Mouse (Mus musculus): ENCODE data around the gene Atg7. TPM values are rescaled to one million over a fixed set of nuclear protein-coding genes. Genes with fewer than 3 reads are reported as not detected.
A peak's percentile ranks its signal among the peaks of the same experiment; 100 is the strongest.

Atg7 gene
- total RNA-seq, 2 experiments from 2014 or later, result 28.9 to 29.1 TPM

DNA sequence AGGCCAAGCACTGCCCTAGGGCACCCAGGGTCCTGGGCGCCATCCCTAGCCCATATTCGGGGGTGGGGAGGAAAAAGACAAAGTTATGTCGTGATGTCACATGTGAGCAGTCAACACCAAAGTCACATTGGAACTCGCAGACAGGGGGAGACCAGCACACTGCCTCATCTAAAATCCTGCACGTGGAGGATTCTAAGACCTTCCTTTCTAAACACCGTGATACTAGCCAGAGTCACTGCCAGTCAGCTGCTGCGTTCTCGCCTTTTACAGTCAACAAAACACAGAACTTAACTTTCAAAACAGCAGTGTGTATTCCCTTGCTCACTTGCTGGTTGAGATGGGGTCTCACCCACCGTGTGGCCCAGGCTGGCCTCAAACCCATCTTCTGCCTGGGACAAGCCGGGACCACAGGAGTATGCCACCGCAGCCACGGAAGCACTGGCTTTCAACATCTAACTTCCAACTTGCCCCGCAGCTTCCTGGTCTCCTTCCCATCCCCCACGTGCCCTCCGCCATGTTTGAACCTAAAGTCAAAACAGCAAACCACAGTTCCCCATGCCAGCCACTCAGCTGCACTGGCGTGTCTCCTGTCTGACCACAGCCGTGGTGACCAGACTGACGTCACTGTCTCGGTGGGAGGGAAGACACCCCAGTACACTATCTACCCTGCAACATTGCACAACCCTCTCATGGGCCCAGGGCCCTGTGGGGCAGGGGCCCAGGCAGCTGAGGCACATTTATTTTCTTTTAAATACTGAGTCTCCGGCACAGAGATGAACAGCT lies 250.7 kb downstream of the Atg7 start:
- intact Hi-C loops (cut with DNase I), result no loop called here

GRCm38 (mm10) chr6:114894548-114895106 lies 251.7 kb downstream of the Atg7 start:
- H3K4me3 ChIP-seq, result no peak overlapping the region
- intact Hi-C loops (cut with DNase I), result no loop called here
- peak; percentile 35 for TF ChIP-seq CTCF (IDR thresholded peaks at IDR 0.05)
- peak overlapping the region; percentile 51 for H3K27ac ChIP-seq
- no peak for DNase-seq (ENCODE audit: extremely low spot score in 1 of 2, low spot score in 2 of 2)

More for the DNA sequence above, 250.7 kb downstream of the Atg7 start:
- Histone ChIP-seq H3K27ac (peak overlapping the region; percentile 51), H3K4me3 (no peak overlapping the region)
- no peak; the same call in 1 of the 2 replicates for TF ChIP-seq CTCF (IDR thresholded peaks at IDR 0.05)
- peak in 1 of 2 experiments; percentile 49 for DNase-seq (ENCODE audit: extremely low spot score in 1 of 2, low spot score in 2 of 2)

DNA sequence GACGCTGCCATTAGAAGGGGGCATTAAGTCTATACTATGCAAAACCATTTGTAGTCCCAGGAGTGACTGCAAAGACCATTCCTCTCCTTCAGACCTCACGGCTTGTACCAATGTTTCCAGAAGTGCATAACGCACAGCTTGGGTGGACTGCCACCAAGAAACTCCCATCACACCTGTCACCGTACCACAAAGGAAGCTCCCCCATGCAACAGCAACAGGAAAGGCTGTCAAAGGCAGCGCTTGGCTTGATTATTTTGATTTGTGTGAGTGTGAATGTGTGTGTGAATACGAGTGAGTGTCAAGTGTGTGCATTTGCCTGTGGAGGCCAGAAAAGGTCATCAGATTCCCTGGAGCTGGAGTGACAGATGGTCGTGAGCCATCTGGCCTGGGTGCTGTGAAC lies 252.3 kb downstream of the Atg7 start:
- Histone ChIP-seq H3K27ac (no peak overlapping the region), H3K4me3 (no peak overlapping the region)
- DNase-seq (ENCODE audit: extremely low spot score in 1 of 2, low spot score in 2 of 2), result no peak
- intact Hi-C loops (cut with DNase I), result no loop called here
- no peak for TF ChIP-seq CTCF (IDR thresholded peaks at IDR 0.05)

GRCm38 (mm10) chr6:114896281-114896680 lies 253.4 kb downstream of the Atg7 start:
- TF ChIP-seq CTCF (IDR thresholded peaks at IDR 0.05), result no peak
- no peak for DNase-seq (ENCODE audit: extremely low spot score in 1 of 2, low spot score in 2 of 2)

GRCm38 (mm10) chr6:114898949-114899348 lies 256.1 kb downstream of the Atg7 start:
- Histone ChIP-seq H3K4me3 (no peak overlapping the region), H3K27ac (no peak overlapping the region)
- TF ChIP-seq CTCF (IDR thresholded peaks at IDR 0.05), result no peak
- DNase-seq (ENCODE audit: extremely low spot score in 1 of 2, low spot score in 2 of 2), result no peak
- intact Hi-C loops (cut with DNase I), result no loop called here

More at GRCm38 (mm10) chr6:114896281-114896680, 253.4 kb downstream of the Atg7 start:
- intact Hi-C loops (cut with DNase I), result no loop called here
- no peak overlapping the region for H3K4me3 ChIP-seq
- H3K27ac ChIP-seq, result no peak overlapping the region

DNA sequence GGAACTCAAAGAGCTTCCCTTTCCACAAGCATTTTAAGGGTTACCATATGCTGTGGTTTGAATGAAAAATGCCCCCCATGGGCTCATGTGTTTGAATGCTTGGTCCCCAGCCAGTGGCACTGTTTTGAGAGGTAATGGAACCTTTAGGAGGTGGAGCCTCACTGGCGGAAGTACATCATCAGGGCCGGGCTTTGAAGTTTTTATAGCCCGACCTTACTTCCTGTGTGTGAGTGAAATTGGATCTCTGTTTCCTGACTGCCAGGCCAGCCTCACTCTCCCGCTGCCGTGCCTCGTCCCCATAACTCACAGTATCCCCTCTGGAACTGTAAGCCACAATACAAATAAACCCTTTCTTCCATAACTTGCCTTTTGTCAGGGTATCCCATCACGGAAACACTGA lies 256.8 kb downstream of the Atg7 start:
- no peak overlapping the region for H3K4me3 ChIP-seq
- intact Hi-C loops (cut with DNase I), result no loop called here
- no peak for DNase-seq (ENCODE audit: extremely low spot score in 1 of 2, low spot score in 2 of 2)
- no peak for TF ChIP-seq CTCF (IDR thresholded peaks at IDR 0.05)
- no peak overlapping the region for H3K27ac ChIP-seq

- Histone ChIP-seq H3K27ac (peak overlapping the region; percentile 4), H3K4me3 (no peak overlapping the region)
- intact Hi-C loops (cut with DNase I), result no loop called here
These were observed 257.3 kb downstream of the Atg7 start for GRCm38 (mm10) chr6:114900194-114900593.

DNA sequence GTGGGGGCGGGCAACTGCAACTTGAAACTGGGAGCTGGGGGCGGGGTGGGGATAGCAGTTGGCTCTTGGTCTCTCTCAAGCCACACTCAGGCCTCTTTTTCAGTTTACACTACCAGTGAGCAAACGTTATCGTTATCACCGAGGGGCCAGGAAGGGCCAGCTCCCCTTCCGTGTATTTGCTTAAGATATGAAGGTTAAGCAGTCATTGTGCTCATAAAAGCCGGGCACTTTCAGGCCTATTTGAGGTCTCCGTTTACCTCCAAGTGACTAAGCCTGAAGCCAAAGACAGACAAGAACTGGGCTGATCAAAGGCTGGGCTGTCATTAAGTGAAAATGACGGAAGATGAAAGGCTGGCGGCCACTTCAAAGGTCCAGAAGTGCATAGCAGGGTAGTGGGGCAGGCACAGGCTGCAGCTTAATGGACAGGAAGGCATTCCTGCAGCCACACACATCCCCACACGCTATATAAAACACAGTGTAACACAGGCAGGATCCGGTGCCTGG lies 258.5 kb downstream of the Atg7 start:
- Histone ChIP-seq H3K4me3 (no peak overlapping the region), H3K27ac (peak overlapping the region; percentile 4; the same call in 1 of the 2 replicates)
- intact Hi-C loops (cut with DNase I), result no loop called here
- no peak for TF ChIP-seq CTCF (IDR thresholded peaks at IDR 0.05)
- DNase-seq (ENCODE audit: extremely low spot score in 1 of 2, low spot score in 2 of 2), result no peak

More at GRCm38 (mm10) chr6:114900194-114900593, 257.3 kb downstream of the Atg7 start:
- DNase-seq (ENCODE audit: extremely low spot score in 1 of 2, low spot score in 2 of 2), result no peak
- no peak for TF ChIP-seq CTCF (IDR thresholded peaks at IDR 0.05)

GRCm38 (mm10) chr6:114901921-114902320 lies 259.0 kb downstream of the Atg7 start:
- no peak for DNase-seq (ENCODE audit: extremely low spot score in 1 of 2, low spot score in 2 of 2)
- Histone ChIP-seq H3K4me3 (no peak overlapping the region), H3K27ac (peak overlapping the region; percentile 4; the same call in 1 of the 2 replicates)
- intact Hi-C loops (cut with DNase I), result no loop called here
- TF ChIP-seq CTCF (IDR thresholded peaks at IDR 0.05), result no peak

DNA sequence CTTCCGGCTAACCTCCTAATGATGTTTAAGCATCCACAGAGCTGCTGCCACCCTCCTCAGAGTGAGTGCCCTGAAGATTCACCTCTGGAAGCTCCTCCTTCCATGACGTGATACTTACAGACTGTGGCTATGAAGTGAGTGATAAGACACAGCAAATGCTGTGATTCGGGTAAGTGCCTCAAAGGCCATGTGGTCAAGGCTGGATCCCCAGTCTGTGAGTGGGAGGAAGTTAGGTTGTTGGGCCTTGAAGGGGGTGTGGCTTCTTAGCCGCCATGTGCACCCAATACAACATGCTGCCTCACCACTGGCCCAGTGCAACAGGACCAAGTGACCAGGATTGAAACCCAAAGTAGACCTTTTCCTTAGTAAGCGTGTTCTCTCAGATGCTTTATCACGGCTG lies 261.3 kb downstream of the Atg7 start:
- H3K4me3 ChIP-seq, result no peak overlapping the region
- H3K27ac ChIP-seq, result no peak overlapping the region
- no peak for DNase-seq (ENCODE audit: extremely low spot score in 1 of 2, low spot score in 2 of 2)
- no peak for TF ChIP-seq CTCF (IDR thresholded peaks at IDR 0.05)
- intact Hi-C loops (cut with DNase I), result no loop called here

DNA sequence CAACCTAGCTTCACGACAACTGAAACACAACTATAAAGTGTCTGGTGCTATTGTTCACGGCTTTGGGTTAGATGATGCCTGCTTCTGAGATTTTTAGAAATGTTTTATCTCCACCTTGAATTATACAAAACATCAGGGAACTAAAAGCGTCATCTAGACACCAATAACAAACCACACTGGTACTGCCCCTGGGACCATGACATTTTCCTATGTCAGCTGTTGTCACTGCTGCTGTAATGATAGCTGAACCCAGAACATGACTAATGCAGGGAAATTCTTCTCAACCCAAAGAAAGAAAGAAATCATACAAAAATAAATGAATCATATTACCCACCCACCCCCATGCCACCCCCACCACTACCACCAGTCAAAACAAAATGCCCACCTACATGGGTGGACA lies 261.9 kb downstream of the Atg7 start:
- no peak for TF ChIP-seq CTCF (IDR thresholded peaks at IDR 0.05)
- DNase-seq (ENCODE audit: extremely low spot score in 1 of 2, low spot score in 2 of 2), result no peak
- Histone ChIP-seq H3K27ac (no peak overlapping the region), H3K4me3 (no peak overlapping the region)
- intact Hi-C loops (cut with DNase I), result no loop called here

DNA sequence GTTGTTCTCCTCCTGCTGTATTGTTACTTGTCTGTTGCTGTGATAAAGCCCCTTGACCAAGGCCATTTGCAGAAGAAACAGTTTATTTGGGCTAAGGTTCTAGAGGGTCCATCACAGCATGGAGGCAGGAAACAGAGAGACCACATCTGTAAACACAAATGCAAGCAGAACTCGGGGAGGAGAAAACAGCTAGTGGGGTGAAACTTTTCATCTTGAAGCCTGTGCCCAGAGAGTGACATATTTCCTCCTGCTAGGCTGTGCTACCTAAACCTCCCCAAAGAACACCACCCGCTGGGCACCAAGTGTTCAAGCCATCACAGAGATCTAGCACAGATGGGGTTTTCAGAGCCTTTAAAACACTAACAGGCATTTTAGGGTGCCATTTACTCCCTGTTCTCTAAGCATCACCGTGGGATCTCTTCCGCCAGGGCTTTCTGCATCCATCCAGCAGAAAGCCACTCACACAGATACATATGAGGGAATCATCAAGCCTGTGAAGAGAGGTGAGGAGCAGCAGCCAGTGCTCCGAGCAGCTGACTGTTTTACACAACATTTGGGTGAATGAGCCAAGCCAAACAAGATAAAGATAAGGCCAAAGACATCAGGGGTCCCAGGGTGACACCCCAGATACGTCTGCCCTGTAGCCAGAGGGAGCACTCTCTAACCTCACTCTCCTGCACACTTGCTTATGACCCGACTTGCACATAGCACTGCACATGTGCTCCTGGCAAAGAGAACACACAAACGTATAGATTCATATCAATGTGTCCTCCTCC lies 262.5 kb downstream of the Atg7 start:
- intact Hi-C loops (cut with DNase I), result no loop called here
- Histone ChIP-seq H3K27ac (no peak overlapping the region), H3K4me3 (no peak overlapping the region)
- no peak for TF ChIP-seq CTCF (IDR thresholded peaks at IDR 0.05)
- DNase-seq (ENCODE audit: extremely low spot score in 1 of 2, low spot score in 2 of 2), result no peak

Measured in left cerebral cortex, adult 2 months (tissue).